7 mouse cellular contexts compared by ENCODE assay signal in genomic region chr5:114596604-114597003, GRCm38 (mm10). TPM values are rescaled to one million over a fixed set of nuclear protein-coding genes. Genes with fewer than 3 reads are reported as not detected.
DNase-seq lines count a peak whose midpoint lies in the region; ATAC-seq and TF ChIP-seq lines count a peak whose summit lies in the region.

No protein-coding gene starts in this region.

- peak; percentile 41 for DNase-seq in 416B (ENCODE audit: low read depth)
- peak; percentile 46 to 47 for DNase-seq in heart, postnatal 14 days
- no peak for DNase-seq in cerebellum, adult 2 months
- no peak for DNase-seq in cerebellum, adult 9-11 months

- H3K27me3 ChIP-seq in E14TG2a.4 (ENCODE audit: insufficient read depth, low read length) = no peaks in the 10 kb centered on the region
- no peaks in the 10 kb centered on the region for H3K27me3 ChIP-seq in liver, embryonic 16.5 days (ENCODE audit: control insufficient read depth, insufficient read depth, low read depth, low read length)
- H3K27me3 ChIP-seq in stomach, embryonic 16.5 days (ENCODE audit: control insufficient read depth, insufficient read depth, low read length) = no peaks in the 10 kb centered on the region
- no peaks in the 10 kb centered on the region for H3K27me3 ChIP-seq in cerebellum, adult 2 months (ENCODE audit: control insufficient read depth, insufficient read depth, low read length)

- H3K4me3 ChIP-seq in E14TG2a.4 (replicated peaks; ENCODE audit: low read length) = peak overlapping the region; percentile 54
- H3K4me3 ChIP-seq in liver, embryonic 16.5 days (ENCODE audit: low read depth, low read length) = no peak overlapping the region
- no peak overlapping the region for H3K4me3 ChIP-seq in stomach, embryonic 16.5 days (replicated peaks; ENCODE audit: low read length)
- H3K4me3 ChIP-seq in cerebellum, adult 2 months (replicated peaks; ENCODE audit: insufficient read depth, low read depth, low read length) = no peak overlapping the region

- intact Hi-C loops in heart, postnatal 14 days (cut with DNase I) = no loop called here

- no peak for TF ChIP-seq CTCF in E14TG2a.4 (conservative IDR thresholded peaks at IDR 0.05; ENCODE audit: low read length)
- no peak for TF ChIP-seq CTCF in cerebellum, adult 2 months (IDR thresholded peaks at IDR 0.05; ENCODE audit: borderline replicate concordance, insufficient read depth, low read depth, low read length)

- peak overlapping the region; percentile 13 for H3K27ac ChIP-seq in liver, embryonic 16.5 days (ENCODE audit: low read length)
- peak overlapping the region; percentile 55; the same call in 1 of the 2 replicates for H3K27ac ChIP-seq in stomach, embryonic 16.5 days (ENCODE audit: low read length)
- H3K27ac ChIP-seq in cerebellum, adult 2 months (ENCODE audit: insufficient read depth, low read length) = no peak overlapping the region

- peaks cover 11% of the 10 kb centered on the region for H3K36me3 ChIP-seq in E14TG2a.4 (ENCODE audit: insufficient read depth, low read length)
- H3K36me3 ChIP-seq in liver, embryonic 16.5 days (ENCODE audit: control insufficient read depth, insufficient read depth) = no peaks in the 10 kb centered on the region
- H3K36me3 ChIP-seq in stomach, embryonic 16.5 days (ENCODE audit: control insufficient read depth, insufficient read depth, low read length) = no peaks in the 10 kb centered on the region

- WGBS in liver, embryonic 16.5 days (ENCODE audit: insufficient replicate concordance) = 12% methylated on average over 10 of the region's 10 CpGs
- WGBS in stomach, embryonic 16.5 days = 22% methylated on average over 10 of the region's 10 CpGs
- WGBS in cerebellum, adult 2 months = 54% methylated on average over 10 of the region's 10 CpGs

- H3K9ac ChIP-seq in liver, embryonic 16.5 days (ENCODE audit: low read depth, low read length) = no peak overlapping the region
- peak overlapping the region; percentile 50; the same call in 1 of the 2 replicates for H3K9ac ChIP-seq in stomach, embryonic 16.5 days (ENCODE audit: low read length)

- H3K9me3 ChIP-seq in E14TG2a.4 (ENCODE audit: low read length) = no peaks in the 10 kb centered on the region
- H3K9me3 ChIP-seq in liver, embryonic 16.5 days (replicated peaks; ENCODE audit: control insufficient read depth, low read length) = no peaks in the 10 kb centered on the region
- no peaks in the 10 kb centered on the region for H3K9me3 ChIP-seq in stomach, embryonic 16.5 days (replicated peaks; ENCODE audit: control insufficient read depth, low read length)

- peak; percentile 70 for ATAC-seq in liver, embryonic 16.5 days (ENCODE audit: low read depth)
- ATAC-seq in stomach, embryonic 16.5 days (ENCODE audit: insufficient read depth, low FRiP score) = peak; percentile 37; the same call in 1 of the 2 replicates

- H3K4me1 ChIP-seq in E14TG2a.4 (replicated peaks; ENCODE audit: low read depth, low read length) = peaks cover 65% of the 10 kb centered on the region
- H3K4me1 ChIP-seq in liver, embryonic 16.5 days (ENCODE audit: control insufficient read depth, low read depth, low read length) = peaks cover 31% of the 10 kb centered on the region
- peaks cover 56% of the 10 kb centered on the region for H3K4me1 ChIP-seq in stomach, embryonic 16.5 days (ENCODE audit: control insufficient read depth, insufficient read depth, low read length)
- peaks cover 16% of the 10 kb centered on the region; the same call in 1 of the 2 replicates for H3K4me1 ChIP-seq in cerebellum, adult 2 months (ENCODE audit: control insufficient read depth, insufficient read depth, low read length)

- TF ChIP-seq POLR2A in cerebellum, adult 2 months (IDR thresholded peaks at IDR 0.05; ENCODE audit: borderline replicate concordance, insufficient read depth, low read length) = no peak

- peak overlapping the region; percentile 3; the same call in 1 of the 2 replicates for H3K4me2 ChIP-seq in liver, embryonic 16.5 days (ENCODE audit: low read depth, low read length)
- no peak overlapping the region for H3K4me2 ChIP-seq in stomach, embryonic 16.5 days (ENCODE audit: low read depth, low read length)

RNA-seq across cellular contexts. Expression of gene Fam222a, which starts 28.8 kb away (rescaled TPM):
- 1 to 10 TPM; 3.2 to 5.4 TPM for total RNA-seq in heart, postnatal 14 days (2021)
- polyA plus RNA-seq in liver, embryonic 16.5 days (2015; fragmentation: Nextera tagmentation; extraction: Ambion mirVana) = 0.46 and 0.67 TPM in 2 replicates
- polyA plus RNA-seq in stomach, embryonic 16.5 days (2015; fragmentation: Nextera tagmentation; extraction: Ambion mirVana) = 1.4 and 1.6 TPM in 2 replicates
- polyA plus RNA-seq in cerebellum, adult 2 months (2012; rRNA removed) = 18.7 and 20.5 TPM in 2 replicates

Comparison
In these comparisons a context has a peak if more than half of its experiments do, and no peak if none do; other contexts are left out.
1. DNase-seq: peak in 416B (single experiment) and heart, postnatal 14 days (2 of 2); none in cerebellum, adult 2 months (0 of 2) and cerebellum, adult 9-11 months (single experiment).